Mouse (Mus musculus) kidney, postnatal 14 days (tissue): ENCODE measurements around the gene Myocd.

Source experiments
- DNase-seq: peaks from one replicate; pipeline ENCODE4 v3.0.0; 2022; ENCODE audit warnings: mixed read lengths

The Myocd gene

DNA sequence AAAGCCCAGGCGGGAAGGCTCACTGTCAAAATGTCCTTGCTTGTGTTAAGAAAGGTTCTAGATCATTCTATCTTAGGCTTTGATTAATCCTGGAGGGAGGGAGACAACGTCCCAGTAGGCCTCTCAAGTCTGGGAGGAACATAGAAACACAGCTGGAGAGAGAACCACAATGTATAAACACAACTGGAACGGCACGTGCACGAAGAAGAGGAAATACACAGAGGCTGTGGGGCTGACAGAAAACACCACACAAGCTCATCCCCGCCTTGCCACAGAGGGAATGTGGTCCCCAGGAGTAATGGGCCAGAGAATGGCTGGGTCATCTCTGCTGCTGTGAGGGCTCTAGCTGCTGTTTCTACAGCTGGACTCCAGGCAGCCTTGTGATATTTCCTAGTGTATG lies 58.1 kb downstream of the Myocd start:
- DNase-seq = no peak

DNA sequence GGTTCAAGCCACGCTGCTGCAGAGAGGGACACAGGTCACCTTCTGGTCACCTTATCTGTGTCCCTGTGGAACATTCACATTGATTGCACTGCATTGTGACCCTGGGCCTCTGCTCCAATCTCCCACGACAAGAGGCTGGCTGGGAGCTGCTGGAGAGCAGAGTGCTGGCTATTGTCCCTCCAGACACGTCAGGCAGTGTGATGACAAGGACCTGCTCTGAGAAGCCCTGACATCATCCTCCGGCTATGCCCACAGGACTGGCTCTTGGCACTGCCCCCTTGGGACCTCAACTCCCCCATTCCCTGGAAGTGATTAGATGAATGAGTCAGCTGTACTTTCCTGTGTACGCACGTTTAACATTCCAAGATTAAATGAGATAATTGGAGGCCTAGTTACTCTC lies 60.3 kb downstream of the Myocd start:
- no peak for DNase-seq

DNA sequence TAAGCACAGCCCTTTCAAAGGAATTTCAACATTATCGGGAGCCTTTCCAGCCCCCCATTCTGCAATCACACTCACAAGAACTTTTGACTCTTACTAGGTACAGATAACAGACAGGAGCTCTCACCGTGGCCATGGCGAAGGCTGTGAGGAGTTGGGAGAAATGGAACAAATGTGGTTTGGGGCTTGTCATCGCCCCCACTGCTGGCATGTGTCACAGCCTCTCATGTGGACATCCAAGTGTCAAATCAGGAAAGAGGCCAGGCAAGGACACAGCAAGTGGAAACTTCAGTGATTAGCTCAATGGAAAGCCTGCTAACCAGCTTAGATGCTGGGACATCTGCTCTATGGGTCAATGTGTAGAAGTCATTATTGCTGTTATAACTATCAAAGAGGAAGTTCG lies 64.5 kb downstream of the Myocd start:
- no peak for DNase-seq

DNA sequence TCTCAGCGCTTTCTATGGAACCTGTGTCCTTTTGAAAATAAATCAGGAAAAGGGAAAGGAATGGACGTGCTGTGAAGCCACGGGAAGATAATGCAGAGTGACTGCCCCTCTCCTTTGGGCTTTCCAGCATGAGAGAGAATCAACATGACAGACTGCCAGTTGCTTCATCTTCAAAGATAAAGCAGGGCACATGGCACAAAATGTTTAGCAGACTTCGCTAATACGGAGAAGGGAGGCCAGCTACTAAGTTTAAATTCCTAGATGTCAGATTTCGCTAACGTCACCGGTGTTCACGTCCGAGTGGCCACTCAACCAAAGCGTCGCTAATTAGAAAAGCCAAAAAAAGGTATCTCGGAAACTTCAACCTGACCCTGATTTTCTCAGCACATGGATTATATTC lies 65.1 kb downstream of the Myocd start:
- no peak for DNase-seq

DNA sequence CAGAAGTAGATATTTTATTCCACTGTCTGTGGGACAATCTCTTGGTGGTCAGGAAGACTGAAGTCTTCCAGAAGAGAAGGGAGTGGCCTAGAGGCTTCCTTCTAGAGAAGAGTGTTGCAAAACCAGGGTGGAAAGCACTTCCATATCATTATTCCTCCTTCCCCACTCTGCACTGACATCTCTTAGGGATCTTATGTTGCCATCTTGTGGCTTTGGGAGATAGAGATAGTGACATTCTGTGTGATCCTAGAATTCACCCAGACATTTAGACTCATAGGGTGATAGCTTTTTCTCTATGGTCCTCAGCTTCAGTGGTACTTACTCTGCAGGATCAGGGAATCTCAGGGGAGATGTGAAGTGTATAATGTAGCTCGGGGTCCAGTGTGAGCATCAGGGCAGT lies 66.8 kb downstream of the Myocd start:
- DNase-seq = no peak

DNA sequence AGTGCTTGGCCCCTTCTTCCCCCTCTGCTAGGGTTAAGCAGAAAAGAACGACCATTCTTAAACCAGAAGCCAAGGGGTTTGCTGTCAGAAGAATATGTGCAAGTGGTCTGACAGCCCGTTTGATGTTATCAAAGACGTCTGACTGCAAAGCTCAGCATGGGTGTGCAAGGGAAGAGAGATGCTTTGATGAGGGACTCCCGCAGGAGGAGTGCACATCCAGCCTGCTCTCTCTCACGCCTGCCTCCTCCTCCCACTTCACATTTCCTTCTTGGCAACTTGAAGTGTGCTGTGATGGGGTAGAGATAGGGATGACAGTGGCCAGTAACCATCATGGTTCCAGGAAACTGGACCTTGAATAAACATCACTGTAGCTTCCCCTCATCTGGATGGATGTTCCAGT lies 67.6 kb downstream of the Myocd start:
- DNase-seq = no peak

DNA sequence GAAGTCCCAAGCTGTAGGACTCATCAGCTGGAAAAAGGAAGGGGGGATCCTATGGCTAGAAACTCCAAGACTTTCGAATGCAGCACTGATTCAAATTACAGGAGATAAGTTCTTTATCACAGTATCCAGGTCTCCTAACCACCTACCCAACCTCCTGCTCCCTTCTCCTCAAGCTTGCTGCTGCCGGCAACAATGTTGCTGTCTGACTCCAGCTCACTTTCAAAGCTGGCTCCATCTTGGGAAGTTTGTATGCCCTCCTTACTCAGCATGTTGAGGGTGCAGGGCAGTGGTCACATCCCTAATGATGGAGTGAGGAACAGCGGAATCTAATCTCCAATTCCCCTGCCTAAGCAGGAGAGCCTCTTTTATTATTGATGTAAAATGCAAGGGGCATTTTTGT lies 71.8 kb downstream of the Myocd start:
- DNase-seq = no peak

DNA sequence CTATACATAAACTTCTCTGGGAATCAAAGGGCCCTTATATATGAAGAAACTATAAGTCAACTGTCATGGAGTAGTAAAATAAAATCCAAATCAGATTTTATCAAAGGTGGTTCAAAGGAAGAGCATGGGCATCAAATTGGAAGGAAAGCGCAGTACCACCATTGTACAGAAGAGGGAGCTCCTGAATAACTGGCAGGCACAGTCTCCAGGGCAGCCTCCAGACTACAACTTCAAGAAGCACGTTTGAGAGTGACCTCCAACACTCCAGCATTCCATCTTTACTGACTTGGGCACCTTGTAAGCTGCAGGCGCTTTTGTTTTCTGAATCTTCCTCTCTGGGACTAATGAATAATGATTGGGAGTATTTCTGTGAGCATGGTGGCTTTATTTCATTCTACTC lies 72.5 kb downstream of the Myocd start:
- DNase-seq = peak; percentile 79

DNA sequence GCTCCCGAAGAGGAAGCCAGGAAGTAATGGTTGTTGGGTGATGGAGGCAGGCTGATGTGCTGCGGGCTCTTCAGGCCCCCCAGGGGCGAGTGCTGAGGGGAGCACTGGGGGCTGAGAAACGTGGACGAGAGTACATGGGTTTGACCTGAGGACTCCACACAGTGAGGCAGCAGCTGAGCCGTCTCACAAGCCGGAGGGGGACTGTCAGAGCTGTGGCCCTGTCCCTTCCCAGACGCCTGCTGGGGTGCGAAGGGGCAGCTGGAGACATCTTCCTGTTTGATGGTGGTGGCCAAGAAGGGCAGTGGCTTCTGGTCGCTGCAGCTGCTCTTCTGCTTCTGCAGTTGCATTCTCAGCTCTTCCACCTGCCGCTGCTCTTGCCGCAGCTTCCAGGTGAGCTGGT lies 82.8 kb downstream of the Myocd start:
- DNase-seq = peak; percentile 34

DNA sequence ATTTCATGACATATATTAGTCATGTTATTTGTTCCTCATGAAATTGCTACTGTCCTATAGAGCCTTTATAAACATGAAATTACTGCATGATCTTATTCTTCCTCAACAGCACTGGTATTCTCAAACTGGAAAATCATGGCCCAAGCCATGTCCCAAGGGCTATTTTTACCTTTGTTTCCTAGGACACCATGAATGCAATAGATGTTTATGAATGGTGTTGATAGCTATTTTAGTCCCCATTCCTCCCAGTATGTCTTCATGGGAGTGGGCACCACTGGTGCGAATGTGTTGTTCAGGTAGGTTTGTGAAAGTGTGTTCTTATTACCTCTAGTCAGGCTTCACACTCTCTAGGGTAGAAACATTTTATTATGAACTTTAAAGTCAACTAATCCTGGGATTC lies 84.7 kb downstream of the Myocd start:
- no peak for DNase-seq

DNA sequence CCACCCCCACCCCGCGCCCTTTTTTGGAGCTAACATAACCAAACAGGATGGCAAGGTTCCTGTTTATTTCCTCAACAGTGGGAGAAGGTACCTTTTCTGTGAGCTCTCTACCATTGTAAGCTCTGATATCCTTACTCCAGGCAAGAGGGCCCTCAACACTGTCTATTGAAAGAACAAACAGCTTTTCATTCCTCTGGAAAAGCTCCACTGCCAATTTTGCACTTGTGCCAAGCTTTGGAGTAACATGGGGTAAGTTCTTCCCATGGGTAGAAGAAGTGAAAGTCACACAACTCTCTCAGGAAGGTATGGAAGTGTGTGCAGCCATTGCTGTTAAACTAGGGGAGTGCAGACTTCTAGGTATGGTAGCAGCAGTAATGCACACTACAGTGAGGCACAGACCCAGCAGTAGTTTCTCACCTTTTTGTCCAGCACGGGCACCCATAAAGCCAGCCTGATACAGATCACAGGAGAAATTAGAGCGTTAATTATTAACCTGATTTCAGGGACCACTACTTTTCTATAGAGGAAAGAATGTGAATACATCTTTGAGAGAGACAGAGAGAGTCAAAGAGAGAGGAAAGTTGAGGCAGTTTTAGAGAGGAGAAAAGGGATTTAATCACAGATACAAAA lies 99.6 kb downstream of the Myocd start:
- DNase-seq = peak; percentile 17

DNA sequence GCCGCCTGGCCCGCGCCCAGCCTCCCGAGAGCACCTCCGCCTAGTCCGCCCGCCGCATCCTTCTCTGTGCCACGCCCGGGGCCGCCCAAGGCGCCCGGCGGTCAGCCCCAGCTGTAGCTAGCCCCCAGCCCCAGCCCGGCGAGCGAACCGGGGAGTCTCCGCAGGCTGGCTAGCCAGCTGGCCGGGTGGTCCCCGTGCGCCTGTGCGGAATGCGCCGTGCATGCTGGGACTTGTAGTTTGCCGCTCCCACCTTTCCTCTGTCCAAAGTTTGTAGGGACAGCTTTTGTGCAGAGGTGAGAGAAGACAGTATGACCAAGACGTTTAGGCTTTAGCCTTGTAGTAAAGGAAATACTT lies 107.0 kb downstream of the Myocd start, which contains the start of gene Arhgap44:
Gene Arhgap44 (minus strand): TSS at position 195 of the 354 bp plus-strand sequence.
- DNase-seq = peak; percentile 83

DNA sequence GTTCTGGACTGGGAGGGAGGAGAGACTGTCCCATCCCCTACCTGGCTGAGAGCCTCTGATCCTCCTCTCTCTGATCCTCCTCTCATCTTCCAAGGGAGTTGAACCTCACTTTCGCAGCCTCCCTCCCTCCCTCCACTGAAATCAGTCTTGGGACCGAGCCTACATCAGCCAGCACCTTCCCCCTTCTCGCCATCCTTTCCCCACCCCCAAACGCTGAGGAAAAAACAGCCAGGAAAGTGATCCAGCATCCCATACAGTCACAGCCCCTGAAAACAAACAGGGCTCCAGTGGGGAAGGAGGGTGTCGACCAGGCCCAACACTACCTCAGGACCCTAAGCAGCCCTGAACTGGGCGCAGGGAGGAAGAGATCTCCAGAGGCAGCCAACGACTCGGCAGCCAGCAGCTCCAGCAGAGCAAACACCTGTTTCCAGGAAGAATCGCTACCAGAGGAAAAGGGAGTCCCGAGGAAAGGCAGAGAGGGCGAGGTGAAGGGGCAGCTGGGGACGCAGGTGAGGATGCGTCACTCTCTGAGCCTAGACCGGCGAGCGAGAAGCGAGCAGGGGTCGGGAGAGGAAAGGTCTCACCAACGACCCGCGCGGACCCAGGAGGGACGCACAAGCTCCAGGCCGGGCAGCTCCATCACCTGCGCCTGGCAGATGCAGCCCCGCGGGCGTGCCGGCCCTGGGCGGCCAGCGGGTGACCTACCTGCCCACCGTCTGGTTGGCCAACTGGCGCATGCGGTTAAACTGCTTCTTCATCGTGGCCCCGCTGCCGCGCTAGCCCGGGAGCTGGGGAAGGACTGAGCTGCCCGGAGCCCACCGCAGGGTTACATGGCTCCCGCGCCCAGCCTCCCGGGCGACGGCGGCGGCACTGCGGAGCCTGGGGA lies 107.7 kb downstream of the Myocd start:
- DNase-seq = peak; percentile 33

DNA sequence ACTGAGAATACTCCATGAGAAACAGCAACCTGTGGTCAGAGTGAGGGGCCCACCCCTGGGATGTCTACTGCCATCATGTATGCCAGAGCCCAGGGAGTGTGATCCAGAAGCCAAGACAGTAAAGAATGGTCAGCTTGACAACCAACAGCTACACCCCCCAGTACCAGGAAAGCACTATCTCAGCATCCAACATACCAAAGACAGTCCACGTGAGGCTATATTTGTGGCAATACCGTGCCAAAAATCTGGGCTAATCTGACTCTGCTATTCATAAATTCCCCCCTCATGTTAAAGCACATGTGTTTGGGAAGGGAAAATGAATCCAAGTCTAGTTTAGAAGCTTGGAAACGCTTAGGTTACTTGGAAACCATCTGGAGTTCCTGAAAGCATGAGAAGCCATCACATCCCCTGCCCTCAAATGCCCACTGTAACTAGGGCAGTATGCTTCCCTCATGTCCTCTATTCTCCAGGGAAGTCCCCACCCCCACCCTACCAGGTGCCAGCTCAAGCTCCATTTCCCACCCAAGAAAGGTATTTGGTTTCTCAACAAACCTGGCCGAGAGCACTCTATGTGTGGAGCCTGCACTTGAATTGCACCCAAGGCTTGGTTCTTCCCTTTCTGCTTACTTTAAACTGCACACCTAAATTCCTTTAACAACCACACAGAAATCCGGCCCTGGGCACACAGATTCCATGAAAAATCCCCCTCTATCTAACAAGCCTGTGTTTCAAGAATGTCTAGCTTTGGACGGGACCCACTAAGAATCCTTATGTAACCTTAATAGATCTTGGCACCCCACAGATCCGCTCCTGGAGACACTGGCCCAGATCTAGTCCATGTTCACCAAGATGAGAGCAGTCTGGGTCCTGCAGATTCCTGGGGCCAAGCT lies 108.6 kb downstream of the Myocd start:
- DNase-seq = no peak

DNA sequence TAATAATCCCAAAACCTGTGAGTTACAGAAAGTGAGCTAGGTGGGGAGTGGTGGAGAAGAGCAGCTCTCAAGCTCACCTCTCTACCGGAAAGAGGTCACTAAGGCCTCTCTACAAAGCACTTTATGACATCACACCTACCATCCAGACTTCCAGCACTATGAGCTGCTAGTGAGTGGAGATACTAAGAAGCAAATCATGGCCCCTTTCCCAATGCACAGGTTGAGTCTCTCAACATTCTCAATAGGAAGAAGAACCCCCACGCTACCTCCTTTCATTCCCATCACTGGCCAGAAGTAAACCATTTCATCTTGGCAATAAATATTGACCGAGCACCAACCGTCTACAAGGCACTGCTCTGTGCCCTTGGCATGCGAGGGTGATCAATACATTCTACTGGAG lies 110.0 kb downstream of the Myocd start, which contains the start of gene 1700086D15Rik:
Gene 1700086D15Rik (minus strand): TSS at position 101 of the 400 bp plus-strand sequence.
- no peak for DNase-seq

DNA sequence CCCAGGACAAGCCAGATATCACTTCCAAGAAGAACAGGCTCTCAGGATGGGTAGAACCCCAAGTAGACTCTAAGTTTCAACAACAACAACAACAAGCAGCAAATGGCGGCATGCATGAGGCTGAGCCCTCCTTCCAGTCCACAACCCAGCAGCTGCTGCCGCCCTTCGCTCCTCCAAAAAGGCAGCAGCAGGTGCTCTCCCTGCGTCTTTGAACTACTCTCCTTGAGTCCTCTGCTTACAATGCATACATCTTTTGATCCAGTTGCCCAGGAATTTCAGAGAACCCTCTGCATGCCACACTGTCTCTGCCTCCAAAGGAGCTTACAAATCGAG lies 111.2 kb downstream of the Myocd start:
- DNase-seq = no peak

DNA sequence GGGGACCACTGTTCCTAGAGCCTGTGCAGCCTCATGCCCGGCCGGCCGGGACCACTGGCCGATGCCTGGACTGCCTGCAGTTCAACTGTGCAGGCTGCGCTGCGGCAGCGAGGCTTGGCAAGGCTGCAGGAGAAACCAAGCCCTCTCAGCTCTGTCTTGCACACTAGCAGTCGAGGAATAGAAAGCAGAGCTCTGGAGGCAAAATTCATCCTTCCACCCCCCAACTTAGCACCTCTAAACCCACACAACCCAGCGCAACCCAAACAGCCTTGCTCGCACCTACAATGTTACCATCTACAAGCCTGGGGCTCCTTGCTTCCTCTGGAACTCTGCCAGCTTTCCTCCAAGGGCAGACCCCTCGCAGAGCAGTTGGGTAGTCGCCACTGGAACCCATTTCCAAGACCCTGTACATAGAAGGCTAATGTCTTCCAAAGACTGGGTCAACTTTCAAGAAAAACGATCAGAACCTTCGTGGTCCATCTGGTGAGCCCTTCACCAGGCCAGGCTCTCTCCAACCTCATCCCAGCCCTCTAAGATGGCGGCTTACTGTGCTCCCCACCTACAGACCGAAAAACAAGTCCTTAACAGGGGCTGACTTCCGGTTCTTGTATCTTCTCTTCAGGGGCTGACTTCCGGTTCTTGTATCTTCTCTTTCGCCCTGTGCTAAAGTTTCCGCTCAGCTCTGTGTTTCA lies 111.7 kb downstream of the Myocd start:
- no peak for DNase-seq

DNA sequence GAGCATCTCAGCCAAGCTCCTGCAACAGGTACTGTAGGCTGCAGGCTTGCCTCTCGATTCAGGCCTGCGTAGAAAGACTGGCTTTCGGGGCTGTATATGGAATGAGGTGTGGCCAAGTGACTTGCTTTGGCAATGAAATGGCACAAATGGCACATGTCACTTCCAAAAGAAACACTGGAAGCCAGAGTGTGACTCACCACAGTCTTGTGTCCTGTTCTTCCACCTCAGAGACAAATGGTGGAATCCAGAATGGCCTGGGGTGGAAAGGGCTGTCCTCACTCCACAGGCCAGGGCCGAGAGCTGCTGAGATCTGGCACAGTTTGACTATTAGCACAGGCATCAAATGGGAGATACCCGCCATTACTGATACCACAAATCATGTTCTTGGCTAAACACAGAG lies 116.8 kb downstream of the Myocd start:
- DNase-seq = no peak

DNA sequence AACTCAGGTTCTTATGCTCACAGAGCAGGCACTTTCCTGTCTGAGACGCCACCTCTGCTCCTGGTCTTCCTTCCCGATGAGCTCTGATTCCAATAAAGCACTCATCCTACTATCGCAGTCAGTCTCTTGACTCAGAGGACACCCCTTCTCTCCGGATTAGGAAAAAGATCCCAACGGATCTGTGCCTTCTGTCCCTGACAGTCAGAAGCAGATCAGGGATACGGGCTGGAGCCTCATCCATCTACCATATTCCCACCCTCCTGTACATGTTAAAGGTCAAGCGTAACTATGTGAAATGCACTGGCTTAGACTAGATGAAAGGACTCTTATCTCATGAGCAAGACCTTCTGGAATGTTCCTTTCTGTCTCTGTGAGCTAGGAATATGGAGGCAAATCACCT lies 121.3 kb downstream of the Myocd start:
- DNase-seq = no peak

DNA sequence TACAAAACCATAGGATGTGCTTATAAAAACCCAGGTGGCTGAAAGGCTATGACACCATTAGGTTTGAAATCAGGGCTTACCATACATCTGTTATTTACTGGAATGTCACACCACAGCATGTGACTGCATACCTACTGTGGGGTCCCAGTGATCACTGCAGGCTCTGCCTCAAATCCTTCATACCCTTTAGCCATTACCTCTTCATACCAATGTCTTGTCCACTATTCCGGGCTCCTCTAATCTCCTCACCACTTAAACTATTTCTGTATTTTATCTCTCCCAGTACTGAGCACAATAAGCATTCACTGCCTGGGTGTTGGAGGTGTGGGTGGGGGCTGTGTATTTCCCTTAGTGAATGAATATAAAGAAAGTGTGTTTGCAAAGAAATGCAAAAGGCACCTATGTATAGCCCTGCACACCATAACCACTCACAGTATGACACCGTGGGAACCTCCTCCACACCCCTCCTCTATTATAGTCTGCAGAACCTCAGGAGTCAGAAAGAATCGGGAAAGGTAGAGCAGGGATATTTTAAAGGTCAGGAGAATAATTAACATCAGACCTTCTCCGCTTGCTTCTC lies 126.9 kb downstream of the Myocd start:
- DNase-seq = no peak

DNA sequence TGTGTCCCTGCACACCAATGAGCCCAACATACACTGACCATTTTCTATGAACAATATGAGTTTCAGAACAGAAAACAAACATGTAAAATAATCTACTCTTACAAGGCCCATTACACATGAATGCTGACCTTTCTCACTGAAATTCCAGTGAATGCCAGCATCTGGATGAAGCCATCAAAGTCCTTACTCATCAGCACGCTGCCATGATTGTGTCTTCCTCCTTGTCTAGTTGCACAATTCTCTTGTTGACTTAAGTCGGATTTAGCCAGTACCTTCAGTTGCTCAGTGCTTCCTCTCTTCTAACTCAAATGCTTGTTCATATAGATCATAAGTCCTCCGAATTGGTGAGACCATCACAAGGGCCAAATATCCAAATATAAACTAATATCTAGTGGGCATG lies 130.8 kb downstream of the Myocd start:
- DNase-seq = no peak

DNA sequence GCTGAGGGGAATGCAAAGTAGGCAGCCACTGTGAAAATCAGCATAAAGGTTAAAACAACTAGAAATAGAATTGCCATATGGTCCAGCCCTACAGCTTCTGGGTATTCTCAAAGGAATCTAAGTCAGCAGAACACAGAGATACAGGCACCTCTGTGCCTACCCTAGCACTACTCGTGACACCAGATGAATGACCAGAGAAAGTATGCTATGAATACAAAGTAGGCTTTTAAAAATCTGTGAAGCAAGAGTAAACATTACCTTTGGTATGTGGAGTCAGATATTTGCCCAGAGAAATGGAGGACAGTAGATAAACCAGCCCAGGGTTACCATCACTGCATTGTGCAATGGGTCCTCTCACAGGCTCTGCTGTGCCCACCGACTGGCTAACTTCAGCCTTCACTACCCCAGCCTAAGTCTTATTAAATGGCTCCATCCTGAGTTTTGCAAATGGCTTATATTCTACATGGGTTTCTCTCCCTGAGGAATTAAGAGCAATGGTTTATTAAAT lies 132.6 kb downstream of the Myocd start:
- DNase-seq = no peak
